In genomic region chr13:120021477-120021876, GRCm38 (mm10) we compare ENCODE assay signal across 19 mouse cellular contexts. TPM values are rescaled to one million over a fixed set of nuclear protein-coding genes. Genes with fewer than 3 reads are reported as not detected.
DNase-seq lines count a peak whose midpoint lies in the region; ATAC-seq and TF ChIP-seq lines count a peak whose summit lies in the region.
"Not testable (repeated sequence)": the region's sequence is repeated elsewhere in the genome, so short reads cannot be mapped to it uniquely, and the experiment has no call there.
"Had no signal": no experiment of that assay in that cellular context is flagged by ENCODE, and none has a peak within 500 bp of the region (broad histone marks: within the 10 kb centered on the region; RNA-seq: fewer than 3 reads in every experiment).

No protein-coding gene starts in this region.

- not testable (repeated sequence) for H3K79me2 ChIP-seq in CH12.LX (replicated peaks; ENCODE audit: control insufficient read depth, extremely low read depth, insufficient read depth, poor library complexity, severe bottlenecking)

- not testable (repeated sequence) for H3K4me3 ChIP-seq in CH12.LX (replicated peaks in 1 of 3; ENCODE audit: low read depth in 2 of 3, low read length in 2 of 3, poor library complexity in 1 of 3); forebrain, embryonic 14.5 days (ENCODE audit: low read depth, low read length); hindbrain, embryonic 11.5 days (ENCODE audit: low read depth, low read length); layer of hippocampus, adult 2 months; stomach, postnatal 0 days (ENCODE audit: low read depth, low read length)

- not testable (repeated sequence) for TF ChIP-seq RAD21 in CH12.LX (IDR thresholded peaks at IDR 0.05; ENCODE audit: low read depth, low read length)

- not testable (repeated sequence) for H3K9ac ChIP-seq in CH12.LX (ENCODE audit: insufficient read depth, low read depth); forebrain, embryonic 14.5 days (ENCODE audit: low read length); hindbrain, embryonic 11.5 days (ENCODE audit: low read depth, low read length); stomach, postnatal 0 days (ENCODE audit: low read length)

- no CpG with 5 or more reads among the region's 1 CpGs for WGBS in forebrain, embryonic 14.5 days
- WGBS in hindbrain, embryonic 11.5 days, result no CpG with 5 or more reads among the region's 1 CpGs
- WGBS in stomach, postnatal 0 days, result no CpG with 5 or more reads among the region's 1 CpGs

- DNase-seq in CH12.LX (ENCODE audit: extremely low read depth), result peak; percentile 29
- peak; percentile 64 for DNase-seq in embryo, embryonic 10 days (ENCODE audit: low spot score)
- DNase-seq in forebrain, embryonic 14.5 days (ENCODE audit: low spot score), result peak; percentile 16
- peak; percentile 51 for DNase-seq in hindbrain, embryonic 11.5 days (ENCODE audit: low spot score)
- DNase-seq in layer of hippocampus, adult 2 months (ENCODE audit: low spot score in 2 of 2); stomach, postnatal 0 days (ENCODE audit: low spot score): not testable (repeated sequence)
- DNase-seq in lung, postnatal 10 days, result peak; percentile 13

- TF ChIP-seq EP300 in CH12.LX (IDR thresholded peaks at IDR 0.05; ENCODE audit: low read length); stomach, postnatal 0 days (optimal IDR thresholded peaks at IDR 0.05): not testable (repeated sequence)

- not testable (repeated sequence) for H3K4me1 ChIP-seq in CH12.LX (ENCODE audit: control insufficient read depth in 1 of 2, insufficient read depth in 2 of 2); forebrain, embryonic 14.5 days (ENCODE audit: control insufficient read depth, insufficient read depth, low read length); hindbrain, embryonic 11.5 days (replicated peaks; ENCODE audit: control insufficient read depth, insufficient read depth, low read length); stomach, postnatal 0 days (replicated peaks; ENCODE audit: control insufficient read depth, insufficient read depth)

- peak; percentile 40; the same call in 1 of the 2 replicates for ATAC-seq in forebrain, embryonic 14.5 days
- ATAC-seq in hindbrain, embryonic 11.5 days (ENCODE audit: low FRiP score), result peak; percentile 71; the same call in 1 of the 2 replicates
- ATAC-seq in monocyte, adult 5-6 weeks (replicated peaks; ENCODE audit: insufficient number of reproducible peaks, low FRiP score, low TSS enrichment, poor library complexity, severe bottlenecking), result 0 out of 2 replicates have a peak, but pooled peaks have one; percentile 50
- not testable (repeated sequence) for ATAC-seq in stomach, postnatal 0 days (ENCODE audit: low FRiP score, low TSS enrichment)

- not testable (repeated sequence) for H3K9me3 ChIP-seq in CH12.LX (replicated peaks; ENCODE audit: low read length); forebrain, embryonic 14.5 days (replicated peaks; ENCODE audit: control insufficient read depth, low read length); hindbrain, embryonic 11.5 days (ENCODE audit: control insufficient read depth, low read length); stomach, postnatal 0 days (ENCODE audit: control insufficient read depth, low read length)

- H3K27me3 ChIP-seq in CH12.LX (replicated peaks); forebrain, embryonic 14.5 days (replicated peaks; ENCODE audit: control insufficient read depth, insufficient read depth, low read length); stomach, postnatal 0 days (ENCODE audit: control insufficient read depth, insufficient read depth, low read length): not testable (repeated sequence)
- H3K27me3 ChIP-seq in hindbrain, embryonic 11.5 days (ENCODE audit: control insufficient read depth, insufficient read depth, low read length), result peaks cover 10% of the 10 kb centered on the region; the same call in 1 of the 2 replicates

- peak in 1 of 2 experiments; percentile 31; a peak in 2 of 4 replicates for TF ChIP-seq CTCF in CH12.LX (conservative IDR thresholded peaks at IDR 0.05 in 1 of 2, IDR thresholded peaks at IDR 0.05 in 1 of 2; ENCODE audit: low read depth in 2 of 2, low read length in 2 of 2)
- TF ChIP-seq CTCF in layer of hippocampus, adult 2 months (conservative IDR thresholded peaks at IDR 0.05), result peak; percentile 40
- peak; percentile 54 for TF ChIP-seq CTCF in stomach, postnatal 0 days (IDR thresholded peaks at IDR 0.05; ENCODE audit: low read depth)

- not testable (repeated sequence) for H3K4me2 ChIP-seq in CH12.LX (ENCODE audit: insufficient read depth, low read depth, poor library complexity, severe bottlenecking); forebrain, embryonic 14.5 days (ENCODE audit: low read length); hindbrain, embryonic 11.5 days (replicated peaks; ENCODE audit: low read depth, low read length); stomach, postnatal 0 days (replicated peaks; ENCODE audit: low read depth)

- H3K36me3 ChIP-seq in CH12.LX (replicated peaks in 1 of 2; ENCODE audit: control insufficient read depth in 1 of 2, insufficient read depth in 1 of 2, low read length in 1 of 2); forebrain, embryonic 14.5 days (ENCODE audit: control insufficient read depth, insufficient read depth, low read length); hindbrain, embryonic 11.5 days (ENCODE audit: control insufficient read depth, insufficient read depth, low read length); stomach, postnatal 0 days (ENCODE audit: control insufficient read depth, insufficient read depth, low read length): not testable (repeated sequence)

- H3K27ac ChIP-seq in CH12.LX (ENCODE audit: insufficient read depth, low read depth); forebrain, embryonic 14.5 days (ENCODE audit: low read depth, low read length); hindbrain, embryonic 11.5 days (ENCODE audit: low read depth, low read length); layer of hippocampus, adult 2 months; stomach, postnatal 0 days (replicated peaks): not testable (repeated sequence)

- in situ Hi-C loops in CH12.LX (cut with MboI; ENCODE audit: low pct_ligation_motif_present, low pct_unique_long_range_greater_than_20kb, low sequenced_read_pairs), result not testable (repeated sequence)

- not testable (repeated sequence) for TF ChIP-seq POLR2A in CH12.LX (IDR thresholded peaks at IDR 0.05; ENCODE audit: low read depth, low read length)

- dilution Hi-C loops in CH12.LX (cut with MboI; ENCODE audit: extremely low pct_ligation_motif_present, extremely low pct_unique_long_range_greater_than_20kb, low sequenced_read_pairs), result not testable (repeated sequence)

TF ChIP-seq in CH12.LX, 34 proteins besides CTCF, POLR2A, EP300 and RAD21:
- peak; percentile 38 for TF ChIP-seq SMC3 (IDR thresholded peaks at IDR 0.05; ENCODE audit: low read depth, low read length)

RNA-seq across cellular contexts. Expression of gene Gm36079, which starts 5.3 kb away (rescaled TPM):
- total RNA-seq in CH12.LX (2012; rRNA removed), result 0.34 TPM in 1 of 2 replicates, not detected in the other
- total RNA-seq in CH12.LX (2014; rRNA removed), result not detected in 2 replicates
- 0.86 TPM in 1 of 2 replicates, not detected in the other for polyA plus RNA-seq in CH12.LX (2012; ENCODE audit: insufficient read length, low read depth)
- polyA plus RNA-seq in forebrain, embryonic 14.5 days (2014; fragmentation: Nextera tagmentation; extraction: Ambion mirVana), result not detected in 2 replicates
- not detected in 2 replicates for polyA plus RNA-seq in hindbrain, embryonic 11.5 days (2014; fragmentation: Nextera tagmentation; extraction: Ambion mirVana)
- not detected for total RNA-seq in layer of hippocampus, adult 2 months (2021)
- total RNA-seq in monocyte, adult 5-6 weeks (2017), result 4.4 TPM in 1 of 3 replicates, not detected in the others
- not detected in 2 replicates for polyA plus RNA-seq in stomach, postnatal 0 days (2015; fragmentation: Nextera tagmentation; extraction: Ambion mirVana)
- total RNA-seq: gastrocnemius, adult 8-10 months; heart, postnatal 14 days; layer of hippocampus, adult 8-10 months; left cerebral cortex, adult 8-10 months had no signal
- polyA plus RNA-seq: activated CD4-positive, CD25-positive, alpha-beta regulatory T cell, adult 4 months; CD4-positive, CD25-positive, alpha-beta regulatory T cell, adult 4 months; embryonic facial prominence, embryonic 13.5 days; forebrain, embryonic 15.5 days; limb, embryonic 14.5 days; lung, adult 2 months; thymus, adult 2 months had no signal

RNA-seq across cellular contexts. Expression of gene Gm21188, which starts 30.5 kb away (rescaled TPM):
- total RNA-seq in CH12.LX (2012; rRNA removed), result 1.2 TPM in 2 replicates
- 0.38 and 0.82 TPM in 2 replicates for total RNA-seq in CH12.LX (2014; rRNA removed)
- polyA plus RNA-seq in CH12.LX (2012; ENCODE audit: insufficient read length, low read depth), result 1.5 and 1.6 TPM in 2 replicates
- polyA plus RNA-seq in forebrain, embryonic 14.5 days (2014; fragmentation: Nextera tagmentation; extraction: Ambion mirVana), result not detected in 2 replicates
- polyA plus RNA-seq in hindbrain, embryonic 11.5 days (2014; fragmentation: Nextera tagmentation; extraction: Ambion mirVana), result not detected in 2 replicates
- not detected for total RNA-seq in layer of hippocampus, adult 2 months (2021)
- total RNA-seq in monocyte, adult 5-6 weeks (2017), result 136 to 183 TPM (median 179 TPM) in 3 replicates
- not detected in 2 replicates for polyA plus RNA-seq in stomach, postnatal 0 days (2015; fragmentation: Nextera tagmentation; extraction: Ambion mirVana)
- total RNA-seq: layer of hippocampus, adult 8-10 months; left cerebral cortex, adult 8-10 months had no signal
- polyA plus RNA-seq: embryonic facial prominence, embryonic 13.5 days; forebrain, embryonic 15.5 days had no signal
